Mouse (Mus musculus) adrenal gland, adult (tissue): ENCODE results near the gene Tfip11.
A peak's percentile ranks its signal among the peaks of the same experiment; 100 is the strongest.

Experiments
- DNase-seq, 2 experiments: peaks; one replicate each; pipeline ENCODE4 v3.0.0; 2022 to 2023; ENCODE audit warnings: low spot score in 1 of 2; ENCODE audit not compliant: inconsistent age in 2 of 2

Gene Tfip11

GRCm38 (mm10) chr5:112289819-112290535 lies 36.2 kb upstream of the Tfip11 start:
- DNase-seq, result peak; percentile 76 to 86

- DNase-seq, result peak; percentile 43 to 70
Measured at GRCm38 (mm10) chr5:112290536-112290880, 35.6 kb upstream of the Tfip11 start.

GRCm38 (mm10) chr5:112291866-112292265 lies 34.3 kb upstream of the Tfip11 start:
- peak; percentile 54 to 83 for DNase-seq

GRCm38 (mm10) chr5:112292343-112292980 lies 33.7 kb upstream of the Tfip11 start:
- peak; percentile 86 to 92 for DNase-seq

GRCm38 (mm10) chr5:112293800-112294199 lies 32.4 kb upstream of the Tfip11 start:
- no peak for DNase-seq

GRCm38 (mm10) chr5:112294696-112295095 lies 31.5 kb upstream of the Tfip11 start:
- DNase-seq, result peak in 1 of 2 experiments; percentile 79

- peak; percentile 85 to 89 for DNase-seq
Measured at GRCm38 (mm10) chr5:112295162-112295561, 31.0 kb upstream of the Tfip11 start.

GRCm38 (mm10) chr5:112295564-112295963 lies 30.6 kb upstream of the Tfip11 start:
- no peak for DNase-seq

- peak in 1 of 2 experiments; percentile 47 for DNase-seq
Measured at GRCm38 (mm10) chr5:112296404-112297181, 29.6 kb upstream of the Tfip11 start.

GRCm38 (mm10) chr5:112297257-112297656 lies 28.9 kb upstream of the Tfip11 start:
- no peak for DNase-seq

- peak; percentile 86 to 93 for DNase-seq
Measured at GRCm38 (mm10) chr5:112298226-112298988, 27.8 kb upstream of the Tfip11 start.

GRCm38 (mm10) chr5:112299399-112299798 lies 26.8 kb upstream of the Tfip11 start:
- no peak for DNase-seq

GRCm38 (mm10) chr5:112300112-112300511 lies 26.0 kb upstream of the Tfip11 start:
- DNase-seq, result peak in 1 of 2 experiments; percentile 49

- DNase-seq, result peak in 1 of 2 experiments; percentile 74
Measured at GRCm38 (mm10) chr5:112300721-112301308, 25.3 kb upstream of the Tfip11 start.

- DNase-seq, result peak in 1 of 2 experiments; percentile 67
Measured at GRCm38 (mm10) chr5:112301694-112302093, 24.5 kb upstream of the Tfip11 start.

- DNase-seq, result peak; percentile 77 to 88
Measured at GRCm38 (mm10) chr5:112302310-112302709, 23.8 kb upstream of the Tfip11 start.

- DNase-seq, result no peak
Measured at GRCm38 (mm10) chr5:112305842-112306241, 20.3 kb upstream of the Tfip11 start.

- DNase-seq, result no peak
Measured at GRCm38 (mm10) chr5:112313222-112313885, 12.8 kb upstream of the Tfip11 start.

- DNase-seq, result no peak
Measured at GRCm38 (mm10) chr5:112316468-112316867, 9.7 kb upstream of the Tfip11 start.

GRCm38 (mm10) chr5:112317328-112317727 lies 8.8 kb upstream of the Tfip11 start:
- DNase-seq, result peak; percentile 34 to 62
